Comparison of ENCODE assay signal across 7 mouse cellular contexts in genomic region chr11:62220756-62221510, GRCm38 (mm10). TPM values are rescaled to one million over a fixed set of nuclear protein-coding genes. Genes with fewer than 3 reads are reported as not detected.
DNase-seq lines count a peak whose midpoint lies in the region; ATAC-seq and TF ChIP-seq lines count a peak whose summit lies in the region.

No protein-coding gene starts in this region.

- WGBS in liver, postnatal 0 days (ENCODE audit: insufficient replicate concordance): 79% methylated on average over 7 of the region's 7 CpGs
- 64% methylated on average over 7 of the region's 7 CpGs for WGBS in liver, embryonic 12.5 days (ENCODE audit: insufficient replicate concordance)
- WGBS in intestine, embryonic 16.5 days: 70% methylated on average over 7 of the region's 7 CpGs
- 71% methylated on average over 7 of the region's 7 CpGs for WGBS in stomach, embryonic 15.5 days

- peaks cover 7% of the 10 kb centered on the region; the same call in 1 of the 2 replicates for H3K4me1 ChIP-seq in liver, postnatal 0 days (ENCODE audit: insufficient read depth)
- peaks cover 5% of the 10 kb centered on the region; the same call in 1 of the 2 replicates for H3K4me1 ChIP-seq in liver, embryonic 12.5 days
- peaks cover 6% of the 10 kb centered on the region; the same call in 1 of the 2 replicates for H3K4me1 ChIP-seq in intestine, embryonic 16.5 days (ENCODE audit: control insufficient read depth, insufficient read depth, low read length)
- 0 out of 2 replicates have a peak, but pooled peaks cover 13% of the 10 kb centered on the region for H3K4me1 ChIP-seq in stomach, embryonic 15.5 days

- H3K27ac ChIP-seq in liver, postnatal 0 days (ENCODE audit: low read depth): no peak overlapping the region
- no peak overlapping the region for H3K27ac ChIP-seq in liver, embryonic 12.5 days
- no peak overlapping the region for H3K27ac ChIP-seq in intestine, embryonic 16.5 days (ENCODE audit: low read length)
- no peak overlapping the region for H3K27ac ChIP-seq in stomach, embryonic 15.5 days

- H3K27me3 ChIP-seq in liver, postnatal 0 days (ENCODE audit: insufficient read depth, low read length): no peaks in the 10 kb centered on the region
- no peaks in the 10 kb centered on the region for H3K27me3 ChIP-seq in liver, embryonic 12.5 days (replicated peaks)
- no peaks in the 10 kb centered on the region for H3K27me3 ChIP-seq in intestine, embryonic 16.5 days (replicated peaks; ENCODE audit: control insufficient read depth, insufficient read depth, low read length)
- no peaks in the 10 kb centered on the region for H3K27me3 ChIP-seq in stomach, embryonic 15.5 days (replicated peaks)

- ATAC-seq in liver, postnatal 0 days: peak; percentile 35; the same call in 1 of the 2 replicates
- no peak for ATAC-seq in liver, embryonic 12.5 days
- ATAC-seq in intestine, embryonic 16.5 days: 0 out of 2 replicates have a peak, but pooled peaks have one; percentile 29
- 0 out of 2 replicates have a peak, but pooled peaks have one; percentile 39 for ATAC-seq in stomach, embryonic 15.5 days (ENCODE audit: insufficient read depth, low FRiP score, low read depth)

- TF ChIP-seq CTCF in liver, postnatal 0 days (IDR thresholded peaks at IDR 0.05; ENCODE audit: low read depth): no peak

- TF ChIP-seq EP300 in liver, postnatal 0 days (IDR thresholded peaks at IDR 0.05; ENCODE audit: low read depth): no peak

- DNase-seq in liver, postnatal 0 days: no peak
- peak; percentile 19 for DNase-seq in heart, adult 8-10 months (ENCODE audit: low spot score)
- DNase-seq in cerebellum, postnatal 25 days: no peak
- no peak for DNase-seq in thymus, adult 18-20 months

- H3K4me2 ChIP-seq in liver, postnatal 0 days (ENCODE audit: low read depth, low read length): no peak overlapping the region
- H3K4me2 ChIP-seq in liver, embryonic 12.5 days: no peak overlapping the region
- H3K4me2 ChIP-seq in intestine, embryonic 16.5 days (ENCODE audit: low read depth, low read length): no peak overlapping the region
- H3K4me2 ChIP-seq in stomach, embryonic 15.5 days: no peak overlapping the region

- H3K4me3 ChIP-seq in liver, postnatal 0 days (ENCODE audit: low read depth, low read length): no peak overlapping the region
- H3K4me3 ChIP-seq in liver, embryonic 12.5 days: no peak overlapping the region
- no peak overlapping the region for H3K4me3 ChIP-seq in intestine, embryonic 16.5 days (ENCODE audit: low read length)
- no peak overlapping the region for H3K4me3 ChIP-seq in stomach, embryonic 15.5 days (replicated peaks)

- H3K36me3 ChIP-seq in liver, postnatal 0 days (replicated peaks; ENCODE audit: insufficient read depth, low read length): peaks cover 3% of the 10 kb centered on the region; the same call in 1 of the 2 replicates
- H3K36me3 ChIP-seq in liver, embryonic 12.5 days: peaks cover 22% of the 10 kb centered on the region
- H3K36me3 ChIP-seq in intestine, embryonic 16.5 days (ENCODE audit: control insufficient read depth, insufficient read depth, low read length): no peaks in the 10 kb centered on the region
- no peaks in the 10 kb centered on the region for H3K36me3 ChIP-seq in stomach, embryonic 15.5 days

- no peaks in the 10 kb centered on the region for H3K9me3 ChIP-seq in liver, postnatal 0 days (ENCODE audit: low read length)
- no peaks in the 10 kb centered on the region for H3K9me3 ChIP-seq in liver, embryonic 12.5 days (replicated peaks)
- H3K9me3 ChIP-seq in intestine, embryonic 16.5 days (ENCODE audit: control insufficient read depth, low read length): no peaks in the 10 kb centered on the region
- H3K9me3 ChIP-seq in stomach, embryonic 15.5 days: no peaks in the 10 kb centered on the region

- H3K9ac ChIP-seq in liver, postnatal 0 days (replicated peaks): no peak overlapping the region
- H3K9ac ChIP-seq in liver, embryonic 12.5 days: no peak overlapping the region
- H3K9ac ChIP-seq in intestine, embryonic 16.5 days (ENCODE audit: low read depth, low read length): no peak overlapping the region
- no peak overlapping the region for H3K9ac ChIP-seq in stomach, embryonic 15.5 days

RNA-seq across cellular contexts. Expression of gene Adora2b, which starts 27.9 kb away (rescaled TPM):
- polyA plus RNA-seq in liver, postnatal 0 days (2015; fragmentation: Nextera tagmentation; extraction: Ambion mirVana): 0.59 and 0.61 TPM in 2 replicates
- 0.39 and 0.41 TPM in 2 replicates for polyA plus RNA-seq in liver, embryonic 12.5 days (2016; fragmentation: Nextera tagmentation; extraction: Ambion mirVana)
- under 1 TPM; 0.33 to 1.00 (median 0.68) TPM for total RNA-seq in heart, adult 8-10 months (2022)
- polyA plus RNA-seq in intestine, embryonic 16.5 days (2015; fragmentation: Nextera tagmentation; extraction: Ambion mirVana): 9.7 and 14.0 TPM in 2 replicates
- polyA plus RNA-seq in stomach, embryonic 15.5 days (2015; fragmentation: Nextera tagmentation; extraction: Ambion mirVana): 5.7 and 7.1 TPM in 2 replicates
